Mouse (Mus musculus): ENCODE data around the gene Mob4.

Mob4 gene

GRCm38 (mm10) chr1:55186592-55187210 is 55.7 kb downstream of the Mob4 start:
- DNase-seq (ENCODE audit: low read depth, low spot score): no peak
- no peaks in the 10 kb centered on the region for H3K27me3 ChIP-seq (ENCODE audit: control insufficient read depth, insufficient read depth, low read length, poor library complexity, severe bottlenecking)
- H3K36me3 ChIP-seq (ENCODE audit: control insufficient read depth, insufficient read depth, low read length, poor library complexity, severe bottlenecking): peaks cover 5% of the 10 kb centered on the region

- H3K36me3 ChIP-seq (ENCODE audit: control insufficient read depth, insufficient read depth, low read length, poor library complexity, severe bottlenecking): peaks cover 1% of the 10 kb centered on the region; the same call in 1 of the 2 replicates
- H3K27me3 ChIP-seq (ENCODE audit: control insufficient read depth, insufficient read depth, low read length, poor library complexity, severe bottlenecking): no peaks in the 10 kb centered on the region
- no peak for DNase-seq (ENCODE audit: low read depth, low spot score)
These were observed 61.0 kb downstream of the Mob4 start for GRCm38 (mm10) chr1:55192015-55192414.

GRCm38 (mm10) chr1:55192824-55193223 is 61.8 kb downstream of the Mob4 start:
- DNase-seq (ENCODE audit: low read depth, low spot score): peak; percentile 66
- Histone ChIP-seq H3K36me3 (ENCODE audit: control insufficient read depth, insufficient read depth, low read length, poor library complexity, severe bottlenecking) (peaks cover 1% of the 10 kb centered on the region; the same call in 1 of the 2 replicates), H3K27me3 (ENCODE audit: control insufficient read depth, insufficient read depth, low read length, poor library complexity, severe bottlenecking) (no peaks in the 10 kb centered on the region)

GRCm38 (mm10) chr1:55193316-55193715 is 62.3 kb downstream of the Mob4 start:
- DNase-seq (ENCODE audit: low read depth, low spot score): no peak
- Histone ChIP-seq H3K27me3 (ENCODE audit: control insufficient read depth, insufficient read depth, low read length, poor library complexity, severe bottlenecking) (no peaks in the 10 kb centered on the region), H3K36me3 (ENCODE audit: control insufficient read depth, insufficient read depth, low read length, poor library complexity, severe bottlenecking) (peaks cover 1% of the 10 kb centered on the region; the same call in 1 of the 2 replicates)

DNA sequence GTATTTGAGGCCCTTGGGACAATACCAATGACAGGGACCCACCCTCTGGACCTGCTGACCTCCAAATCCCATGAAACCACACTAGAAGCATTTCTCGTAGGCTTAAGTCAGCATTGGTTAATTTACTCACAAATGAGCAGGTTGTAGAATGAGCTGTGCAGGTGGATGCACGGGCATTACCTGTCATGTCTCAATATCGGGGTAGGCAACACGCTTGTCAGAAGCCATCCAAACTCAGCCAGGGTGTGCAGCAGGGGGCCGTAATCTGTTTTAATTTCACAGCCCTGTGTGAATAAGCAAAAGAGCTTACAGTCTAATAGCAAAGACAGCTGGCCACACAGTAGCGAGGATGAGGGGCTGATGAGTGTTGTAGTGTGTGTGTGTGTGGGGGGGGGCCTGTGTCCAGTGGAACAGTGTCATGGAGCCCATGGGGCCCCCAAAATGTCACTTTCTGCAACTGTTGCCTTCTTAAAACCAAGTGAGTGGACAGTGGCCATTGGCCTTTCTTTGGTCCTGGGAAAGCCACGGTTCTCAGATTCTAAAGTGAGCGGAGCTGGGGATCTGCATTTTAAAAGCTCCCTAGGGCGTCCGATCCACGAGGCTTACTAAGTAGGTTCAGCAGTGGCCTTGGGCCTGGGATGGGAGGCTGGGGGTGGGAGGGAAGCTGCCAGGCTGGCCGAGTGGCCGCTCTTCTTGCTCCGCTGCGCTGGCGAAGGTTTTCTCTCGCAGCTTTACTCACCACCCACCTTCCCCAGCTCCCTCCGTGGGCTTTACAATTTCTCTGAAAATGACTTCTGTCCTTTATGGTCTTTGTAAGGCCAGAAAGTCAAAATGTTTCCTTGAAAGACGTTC is 63.3 kb downstream of the Mob4 start:
- Histone ChIP-seq H3K36me3 (ENCODE audit: control insufficient read depth, insufficient read depth, low read length, poor library complexity, severe bottlenecking) (peaks cover 1% of the 10 kb centered on the region; the same call in 1 of the 2 replicates), H3K27me3 (ENCODE audit: control insufficient read depth, insufficient read depth, low read length, poor library complexity, severe bottlenecking) (no peaks in the 10 kb centered on the region)
- DNase-seq (ENCODE audit: low read depth, low spot score): no peak

GRCm38 (mm10) chr1:55195021-55195420 is 64.0 kb downstream of the Mob4 start:
- peaks cover 1% of the 10 kb centered on the region; the same call in 1 of the 2 replicates for H3K36me3 ChIP-seq (ENCODE audit: control insufficient read depth, insufficient read depth, low read length, poor library complexity, severe bottlenecking)
- H3K27me3 ChIP-seq (ENCODE audit: control insufficient read depth, insufficient read depth, low read length, poor library complexity, severe bottlenecking): no peaks in the 10 kb centered on the region
- DNase-seq (ENCODE audit: low read depth, low spot score): no peak

GRCm38 (mm10) chr1:55196327-55197003 is 65.4 kb downstream of the Mob4 start:
- Histone ChIP-seq H3K27me3 (ENCODE audit: control insufficient read depth, insufficient read depth, low read length, poor library complexity, severe bottlenecking) (no peaks in the 10 kb centered on the region), H3K36me3 (ENCODE audit: control insufficient read depth, insufficient read depth, low read length, poor library complexity, severe bottlenecking) (no peaks in the 10 kb centered on the region; the same call in 1 of the 2 replicates)
- no peak for DNase-seq (ENCODE audit: low read depth, low spot score)

GRCm38 (mm10) chr1:55198719-55199118 is 67.7 kb downstream of the Mob4 start:
- no peak for DNase-seq (ENCODE audit: low read depth, low spot score)

DNA sequence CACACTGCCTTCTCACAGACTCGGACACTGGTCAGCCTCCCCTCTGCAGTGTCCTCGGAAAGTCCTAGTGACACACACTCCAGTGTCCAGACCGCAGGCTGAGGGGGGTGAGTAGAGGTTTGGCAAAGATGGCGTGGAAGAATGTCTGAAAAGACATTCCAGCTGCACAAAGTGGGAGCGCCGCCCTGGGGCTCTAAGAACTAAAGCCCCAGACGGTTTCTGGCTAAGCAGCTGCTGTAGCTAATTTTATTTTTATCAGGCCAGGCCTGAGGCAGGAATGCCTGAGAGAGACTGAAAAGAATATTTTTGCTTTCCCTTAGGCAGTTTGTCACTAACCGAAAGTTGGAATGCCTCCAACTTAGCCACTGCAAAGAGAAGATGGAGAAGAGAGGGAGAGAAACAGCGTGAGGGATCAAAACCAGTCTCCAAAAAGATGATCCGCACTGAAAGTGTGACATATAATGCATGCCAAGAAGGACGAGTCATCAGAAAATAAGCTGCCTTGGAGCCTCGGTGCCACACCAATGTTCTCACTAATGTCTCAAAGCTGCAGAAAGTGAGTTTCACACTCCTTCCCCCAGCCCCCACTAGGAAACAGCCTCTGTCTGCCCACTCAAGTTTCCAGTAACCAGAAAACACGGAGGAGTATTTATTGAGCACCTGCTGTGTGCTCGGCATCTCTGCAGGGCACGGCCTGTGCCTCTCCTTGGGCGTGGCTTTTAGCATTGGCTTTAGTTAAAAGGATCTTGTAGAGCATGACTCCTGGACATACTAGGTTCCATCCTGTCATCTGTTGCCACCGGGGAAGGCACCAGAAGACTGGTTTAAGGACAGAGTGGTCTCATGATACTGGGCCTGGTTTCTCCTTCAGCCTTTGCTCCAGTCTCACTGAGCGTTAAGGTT is 71.1 kb downstream of the Mob4 start:
- Histone ChIP-seq H3K27me3 (ENCODE audit: control insufficient read depth, insufficient read depth, low read length, poor library complexity, severe bottlenecking) (no peaks in the 10 kb centered on the region), H3K36me3 (ENCODE audit: control insufficient read depth, insufficient read depth, low read length, poor library complexity, severe bottlenecking) (no peaks in the 10 kb centered on the region; the same call in none of the 2 replicates)
- DNase-seq (ENCODE audit: low read depth, low spot score): no peak

More at GRCm38 (mm10) chr1:55198719-55199118, 67.7 kb downstream of the Mob4 start:
- Histone ChIP-seq H3K27me3 (ENCODE audit: control insufficient read depth, insufficient read depth, low read length, poor library complexity, severe bottlenecking) (no peaks in the 10 kb centered on the region), H3K36me3 (ENCODE audit: control insufficient read depth, insufficient read depth, low read length, poor library complexity, severe bottlenecking) (no peaks in the 10 kb centered on the region; the same call in 1 of the 2 replicates)

Data from splenic B cell, adult 2 months (primary cell).